Mouse (Mus musculus): ENCODE measurements around the gene Tfdp1. TPM values are rescaled to one million over a fixed set of nuclear protein-coding genes. Genes with fewer than 3 reads are reported as not detected.

Tfdp1 gene
- total RNA-seq, 2 experiments from 2014 or later, result 37.2 to 40.7 TPM

GRCm38 (mm10) chr8:13412891-13413558 is 74.5 kb downstream of the Tfdp1 start:
- no peak for DNase-seq (ENCODE audit: low spot score)
- intact Hi-C loops (cut with DNase I), result loop anchor here (2.0 to 5.0 kb wide), 3 partner anchors 136 to 340 kb away; no protein-coding TSS in a partner anchor

GRCm38 (mm10) chr8:13413823-13414390 is 75.4 kb downstream of the Tfdp1 start:
- DNase-seq (ENCODE audit: low spot score), result no peak

GRCm38 (mm10) chr8:13415879-13416278 is 77.3 kb downstream of the Tfdp1 start:
- peak; percentile 31 for DNase-seq (ENCODE audit: low spot score)
- intact Hi-C loops (cut with DNase I), result no loop called here

More at GRCm38 (mm10) chr8:13413823-13414390, 75.4 kb downstream of the Tfdp1 start:
- intact Hi-C loops (cut with DNase I), result loop anchor here (2.0 to 5.0 kb wide), 3 partner anchors 135 to 339 kb away; no protein-coding TSS in a partner anchor

GRCm38 (mm10) chr8:13419111-13419639 is 80.6 kb downstream of the Tfdp1 start:
- intact Hi-C loops (cut with DNase I), result no loop called here
- DNase-seq (ENCODE audit: low spot score), result no peak

- DNase-seq (ENCODE audit: low spot score), result no peak
- intact Hi-C loops (cut with DNase I), result no loop called here
Observed at GRCm38 (mm10) chr8:13420970-13421369, 82.4 kb downstream of the Tfdp1 start.

GRCm38 (mm10) chr8:13427351-13427750 is 88.8 kb downstream of the Tfdp1 start:
- intact Hi-C loops (cut with DNase I), result no loop called here
- DNase-seq (ENCODE audit: low spot score), result no peak

Other genes with a start within 250 kb of the Tfdp1 start
- 10 to 100 TPM in 1 of 2 experiments, 1 to 10 TPM in 1; 8.8 to 10.3 TPM for gene Pcid2, start 233.3 kb upstream of the Tfdp1 start, total RNA-seq (2021)
- 10 to 100 TPM; 75.1 to 76.1 TPM for gene Cul4a, start 233.1 kb upstream of the Tfdp1 start, total RNA-seq (2021)
- 100 to 1,000 TPM; 374 to 387 TPM for gene Lamp1, start 179.6 kb upstream of the Tfdp1 start, total RNA-seq (2021)
- 1 to 10 TPM; 4.1 to 5.2 TPM for gene Grtp1, start 138.1 kb upstream of the Tfdp1 start, total RNA-seq (2021)
- 100 to 1,000 TPM; 515 to 520 TPM for gene Adprhl1, start 84.6 kb upstream of the Tfdp1 start, total RNA-seq (2021)
- 10 to 100 TPM; 57.3 to 57.4 TPM for gene Dcun1d2, start 50.6 kb upstream of the Tfdp1 start, total RNA-seq (2021)
- gene Tmco3, start 50.6 kb upstream of the Tfdp1 start, total RNA-seq (2021), result 10 to 100 TPM; 25.3 to 29.8 TPM
- not detected for gene Atp4b, start 58.1 kb downstream of the Tfdp1 start, total RNA-seq (2021)
- under 1 TPM; 0.03 TPM for gene Grk1, start 66.3 kb downstream of the Tfdp1 start, total RNA-seq (2021)
- 1 to 10 TPM; 7.3 to 9.3 TPM for gene Tmem255b, start 96.4 kb downstream of the Tfdp1 start, total RNA-seq (2021)
- 100 to 1,000 TPM; 123 to 126 TPM for gene Gas6, start 155.7 kb downstream of the Tfdp1 start, total RNA-seq (2021)
- gene 1700029H14Rik, start 223.7 kb downstream of the Tfdp1 start, total RNA-seq (2021), result not detected